Mouse (Mus musculus) testis, adult 2 months (tissue): ENCODE data around the gene Lrig1.

Source experiments
- CTCF ChIP-seq: fragments of 200-500 bp; IDR thresholded peaks from 2 replicates; pipeline ENCODE4 v1.5.1; 2012; ENCODE audit warnings: low read depth, mild to moderate bottlenecking, inconsistent platforms, low read length, moderate library complexity; ENCODE audit not compliant: control insufficient read depth, insufficient read depth, insufficient replicate concordance
- POLR2A ChIP-seq: fragments of 200-500 bp; IDR thresholded peaks from 2 replicates; pipeline ENCODE4 v1.6.1; 2012; ENCODE audit warnings: low read depth, mild to moderate bottlenecking, inconsistent platforms, low read length, moderate library complexity; ENCODE audit not compliant: control insufficient read depth

DNA sequence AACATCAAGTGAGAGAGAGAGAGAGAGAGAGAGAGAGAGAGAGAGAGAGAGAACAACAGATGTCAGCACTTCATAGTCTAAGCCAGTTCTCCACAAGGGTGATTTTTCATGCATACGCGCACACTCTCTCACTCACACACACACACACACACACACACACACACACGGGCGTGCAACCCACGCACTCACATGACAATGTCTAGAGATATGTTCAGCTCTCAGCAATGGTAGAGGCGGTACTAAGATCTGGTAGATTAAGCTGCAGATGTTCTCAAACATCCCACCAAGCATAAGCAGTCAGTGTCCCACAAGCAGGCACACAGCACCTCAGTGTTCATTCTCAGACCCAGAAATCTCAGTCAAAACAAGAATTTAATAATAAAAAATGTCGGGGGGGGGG lies 34.7 kb downstream of the Lrig1 start:
- no peak for TF ChIP-seq POLR2A
- TF ChIP-seq CTCF, result no peak
